Mouse (Mus musculus): ENCODE measurements at regions not wholly inside any gene's neighbourhood (a gene's known extent, or its start where the extent isn't known, plus 50 kb on each side); places are given as distances from the start of the nearest gene placed in this dataset.

DNA sequence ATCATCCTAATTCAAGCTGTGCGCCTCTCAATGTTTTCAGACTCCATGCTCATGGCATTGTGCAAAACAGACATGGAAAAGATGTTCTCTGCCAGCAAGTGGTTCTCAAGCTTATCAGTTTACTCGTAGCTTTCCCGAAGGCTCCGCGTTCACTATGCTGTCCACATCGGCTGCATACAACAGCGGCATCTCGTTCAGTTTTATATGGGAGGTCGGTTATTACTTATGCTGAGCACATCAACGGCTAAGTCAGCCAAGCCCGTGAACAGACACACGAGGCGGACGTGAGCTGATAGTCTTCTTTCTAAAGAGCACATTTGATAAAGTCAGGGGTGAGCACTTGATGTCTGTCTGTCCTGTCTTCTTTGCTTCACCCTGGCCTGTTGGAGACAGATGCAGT lies 179.0 kb downstream of the Cog6 start:
- no peak for TF ChIP-seq GATA2 (IDR thresholded peaks at IDR 0.05; ENCODE audit: borderline replicate concordance, low read depth, low read length)
- TF ChIP-seq CTCF (IDR thresholded peaks at IDR 0.05; ENCODE audit: low read depth, low read length): no peak
